Mouse (Mus musculus) liver, embryonic 11.5 days (tissue): Measurements from ENCODE around the gene Hmga1b. TPM values are rescaled to one million over a fixed set of nuclear protein-coding genes. Genes with fewer than 3 reads are reported as not detected.
A peak's percentile ranks its signal among the peaks of the same experiment; 100 is the strongest.
"Not testable (repeated sequence)": the region's sequence is repeated elsewhere in the genome, so short reads cannot be mapped to it uniquely, and the experiment has no call there.

Experiments used
- ATAC-seq: fragments of 200-750 bp; cut with Nextera tagmentation; replicated peaks from 2 replicates; pipeline ENCODE4 v1.8.0; 2017; ENCODE audit warnings: moderate number of reproducible peaks, mild to moderate bottlenecking, moderate TSS enrichment, moderate library complexity; ENCODE audit not compliant: low FRiP score
- DNase-seq: peaks from one replicate; pipeline ENCODE4 v3.0.0-alpha.2; 2017; ENCODE audit warnings: low spot score
- H3K27ac ChIP-seq: fragments of 300-500 bp; sonication (generic); 2 replicates; pipeline ENCODE4 v1.5.1; 2014; ENCODE audit warnings: mild to moderate bottlenecking, low read depth, low read length, control low read depth
- H3K27me3 ChIP-seq: fragments of 300-500 bp; sonication (generic); replicated peaks from 2 replicates; pipeline ENCODE4 v1.6.1; 2014; ENCODE audit warnings: low read length, mixed read lengths; ENCODE audit not compliant: control insufficient read depth, insufficient read depth
- H3K36me3 ChIP-seq: fragments of 300-500 bp; sonication (generic); 2 replicates; pipeline ENCODE4 v1.6.1; 2014; ENCODE audit warnings: mild to moderate bottlenecking, low read length, moderate library complexity, mixed read lengths; ENCODE audit not compliant: control insufficient read depth, insufficient read depth
- H3K4me1 ChIP-seq: fragments of 300-500 bp; sonication (generic); replicated peaks from 2 replicates; pipeline ENCODE4 v1.6.1; 2014; ENCODE audit warnings: low read length, mixed read lengths; ENCODE audit not compliant: control insufficient read depth, insufficient read depth
- H3K4me2 ChIP-seq: fragments of 300-500 bp; sonication (generic); 2 replicates; pipeline ENCODE4 v1.6.1; 2014; ENCODE audit warnings: mild to moderate bottlenecking, control low read depth, moderate library complexity
- H3K4me3 ChIP-seq: fragments of 300-500 bp; sonication (generic); 2 replicates; pipeline ENCODE4 v1.5.1; 2014; ENCODE audit warnings: low read depth, low read length, control low read depth
- H3K9ac ChIP-seq: fragments of 300-500 bp; sonication (generic); 2 replicates; pipeline ENCODE4 v1.6.1; 2014; ENCODE audit warnings: low read depth, low read length, control low read depth
- H3K9me3 ChIP-seq: fragments of 300-500 bp; sonication (generic); 2 replicates; pipeline ENCODE4 v1.6.1; 2016; ENCODE audit warnings: low read length, inconsistent platforms, mixed read lengths; ENCODE audit not compliant: control insufficient read depth
- WGBS: fragments of 180-500 bp; shearing (Covaris S2); extraction: QIAGEN DNeasy Blood & Tissue Kit; methylation state at CpG from one replicate; pipeline ENCODE4 v1.1.7; 2014; 5-methylcytosine and 5-hydroxymethylcytosine counted together
- polyA plus RNA-seq: library from polyadenylated mRNA; unstranded; fragments of >200 nt; fragmentation: Nextera tagmentation; extraction: Ambion mirVana; gene quantifications from 2 replicates; pipeline ENCODE4 v1.2.1, GENCODE M21; 2014

The Hmga1b gene
- polyA plus RNA-seq, 1 experiment from 2014 or later: 17.5 TPM

DNA sequence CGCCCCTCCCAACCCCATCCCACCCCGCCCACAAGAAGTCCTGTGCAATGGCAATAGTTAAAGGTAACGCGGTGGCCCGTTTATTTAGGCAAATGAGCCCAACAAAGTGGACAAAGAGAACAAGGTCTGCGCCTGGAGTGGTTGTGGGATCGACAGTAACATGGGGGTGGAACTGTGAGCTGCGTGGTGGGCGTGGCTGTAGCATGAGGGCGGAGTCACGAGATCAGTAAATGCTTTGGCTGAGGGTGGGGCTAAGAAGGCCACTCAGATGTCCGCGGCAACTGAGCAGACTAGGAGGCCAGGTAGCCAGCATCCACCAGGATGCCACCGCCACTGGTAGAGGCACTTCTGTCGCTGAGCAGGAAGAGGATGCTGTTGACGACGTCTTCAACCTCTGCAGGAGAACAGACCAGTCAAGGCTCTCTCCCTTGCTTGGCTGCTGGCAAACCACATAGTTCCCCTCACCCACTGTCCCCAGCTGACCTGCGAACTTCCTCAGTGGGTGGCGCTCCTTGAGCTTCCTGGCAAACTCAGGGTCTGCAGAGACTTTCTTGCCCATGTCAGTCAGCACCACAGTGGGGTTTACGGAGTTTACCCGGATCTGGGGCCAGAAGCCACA is 33.1 kb upstream of the Hmga1b start:
- not testable (repeated sequence) for H3K27ac ChIP-seq, H3K36me3 ChIP-seq, H3K9ac ChIP-seq, DNase-seq, H3K9me3 ChIP-seq, H3K27me3 ChIP-seq, H3K4me1 ChIP-seq
- H3K4me2 ChIP-seq: peak overlapping the region; percentile 53
- peak; percentile 57 for ATAC-seq
- peak overlapping the region; percentile 21; the same call in 1 of the 2 replicates for H3K4me3 ChIP-seq
- WGBS: 2% methylated on average over 18 of the region's 21 CpGs

DNA sequence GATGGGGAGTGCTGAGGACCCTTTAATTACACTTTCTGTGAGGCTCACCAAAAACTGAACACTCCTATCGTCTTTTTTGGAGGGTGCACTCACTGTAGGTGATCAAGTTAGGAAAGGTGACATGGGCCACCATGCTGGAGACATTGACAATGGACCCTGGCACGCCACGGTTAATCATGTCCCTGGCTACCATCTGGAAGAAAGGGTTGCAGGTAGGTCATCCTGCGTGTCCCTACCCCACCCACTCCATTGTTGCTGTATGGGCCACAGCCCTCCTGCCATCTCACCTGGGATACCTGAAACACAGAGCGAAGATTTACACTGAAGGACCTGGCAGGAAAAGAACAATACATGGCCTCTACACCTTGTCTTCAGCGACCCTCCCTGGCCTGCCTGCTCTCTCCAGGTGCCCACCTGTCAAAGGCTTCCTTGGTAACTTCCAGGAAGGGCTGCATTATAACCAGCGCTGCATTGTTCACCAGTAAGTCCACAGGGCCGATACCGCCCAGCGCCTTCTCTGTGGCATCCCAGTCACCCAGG is 32.2 kb upstream of the Hmga1b start:
- no peak overlapping the region for H3K27ac ChIP-seq
- WGBS: 84% methylated on average over 10 of the region's 10 CpGs
- H3K4me2 ChIP-seq: no peak overlapping the region
- H3K27me3 ChIP-seq: peaks cover 10% of the 10 kb centered on the region
- H3K4me1 ChIP-seq: peaks cover 7% of the 10 kb centered on the region; the same call in 1 of the 2 replicates
- ATAC-seq: no peak
- no peaks in the 10 kb centered on the region for H3K36me3 ChIP-seq
- DNase-seq: no peak
- H3K9ac ChIP-seq: no peak overlapping the region
- H3K9me3 ChIP-seq: no peaks in the 10 kb centered on the region
- no peak overlapping the region for H3K4me3 ChIP-seq

DNA sequence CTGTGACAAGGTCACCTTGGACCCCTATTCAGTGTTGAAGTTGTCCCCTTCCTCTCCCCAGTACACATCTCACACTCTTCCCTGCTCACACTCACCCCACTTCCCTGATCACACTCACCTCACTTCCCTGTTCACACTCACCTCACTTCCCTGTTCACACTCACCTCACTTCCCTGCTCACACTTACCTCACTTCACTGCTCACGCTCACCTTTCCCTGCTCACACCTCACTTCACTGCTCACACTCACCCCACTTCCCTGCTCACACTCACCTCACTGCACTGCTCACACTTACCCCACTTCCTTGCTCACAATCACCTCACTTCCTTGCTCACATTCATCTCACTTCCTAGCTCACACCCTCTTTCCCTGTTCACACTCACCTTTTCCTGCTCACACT is 31.2 kb upstream of the Hmga1b start:
- no peak overlapping the region for H3K4me2 ChIP-seq
- no peak overlapping the region for H3K27ac ChIP-seq
- DNase-seq (no peak), ATAC-seq (no peak)
- H3K9me3 ChIP-seq: no peaks in the 10 kb centered on the region
- peaks cover 10% of the 10 kb centered on the region for H3K27me3 ChIP-seq
- H3K36me3 ChIP-seq: no peaks in the 10 kb centered on the region
- H3K4me1 ChIP-seq: peaks cover 7% of the 10 kb centered on the region; the same call in 1 of the 2 replicates
- WGBS: 83% methylated on average over 1 of the region's 1 CpGs
- no peak overlapping the region for H3K9ac ChIP-seq
- no peak overlapping the region for H3K4me3 ChIP-seq

DNA sequence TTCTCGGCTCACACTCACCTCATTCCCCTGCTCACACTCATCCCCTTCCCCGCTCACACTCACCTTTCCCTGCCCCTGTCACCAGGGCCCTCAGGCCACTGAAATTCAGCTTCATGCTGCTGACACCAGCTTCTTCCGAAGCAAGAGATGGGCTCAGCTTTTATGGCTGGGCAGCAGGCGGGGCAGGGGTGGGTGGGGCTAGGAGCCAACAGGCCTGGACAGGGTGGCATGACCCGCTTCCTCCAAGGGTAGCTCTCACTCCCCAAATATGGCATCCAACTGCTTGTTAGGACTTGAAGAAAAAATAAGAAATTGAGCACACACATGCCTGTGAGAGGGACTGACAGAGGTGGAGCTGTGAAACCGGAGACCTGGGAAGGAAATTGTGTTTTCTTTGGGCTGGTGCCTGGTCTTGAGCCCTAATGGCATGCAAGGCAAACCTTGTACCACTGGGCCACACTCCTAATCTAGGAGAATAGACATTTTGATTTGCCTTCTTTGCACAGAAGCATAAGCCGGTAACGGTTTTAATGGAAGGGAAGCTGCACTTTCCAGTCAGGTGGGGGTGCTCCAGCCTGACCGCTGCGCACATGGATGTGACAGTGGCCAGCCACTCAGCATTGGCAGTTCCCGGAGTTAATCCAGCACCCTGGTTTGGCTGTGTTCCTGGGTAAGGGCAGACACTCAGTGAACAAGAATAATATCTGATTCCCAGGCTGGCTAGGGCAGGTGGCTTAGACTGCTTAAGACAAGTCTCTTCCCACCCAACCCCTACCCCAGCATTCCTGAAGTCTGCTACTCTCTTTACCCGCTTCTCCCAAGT is 30.5 kb upstream of the Hmga1b start, which contains the start of gene Cbr2:
Gene Cbr2, minus strand, starts transcription at position 257 of the 823 bp plus-strand sequence.
- WGBS: 69% methylated on average over 12 of the region's 12 CpGs
- ATAC-seq: no peak

DNA sequence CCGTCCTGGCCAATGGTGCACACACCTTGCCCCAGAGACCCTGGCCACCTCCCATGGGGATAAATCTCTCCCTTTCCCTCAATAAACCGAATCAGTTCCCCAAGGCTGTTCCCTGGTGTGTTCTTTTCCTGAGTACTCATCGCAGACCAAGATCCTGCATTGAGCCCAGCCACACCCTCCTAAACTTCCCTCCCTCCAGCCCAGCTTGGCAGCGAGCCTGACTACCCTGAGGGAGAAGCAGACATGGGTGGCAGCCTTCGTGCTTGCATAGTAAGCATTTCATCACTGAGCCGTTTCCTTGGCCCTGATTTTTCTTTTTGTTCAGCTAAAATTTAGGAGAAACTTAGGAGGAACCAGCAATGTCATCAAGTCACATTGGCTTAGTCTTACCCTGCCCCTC is 29.1 kb upstream of the Hmga1b start:
- Histone ChIP-seq H3K36me3 (no peaks in the 10 kb centered on the region), H3K9me3 (no peaks in the 10 kb centered on the region), H3K9ac (no peak overlapping the region), H3K27me3 (peaks cover 10% of the 10 kb centered on the region), H3K27ac (no peak overlapping the region), H3K4me2 (no peak overlapping the region), H3K4me1 (peaks cover 7% of the 10 kb centered on the region; the same call in 1 of the 2 replicates), H3K4me3 (no peak overlapping the region)
- WGBS: 63% methylated on average over 6 of the region's 6 CpGs
- no peak for DNase-seq
- no peak for ATAC-seq

More for the DNA sequence above, 30.5 kb upstream of the Hmga1b start, which contains the start of gene Cbr2:
- Histone ChIP-seq H3K27me3 (peaks cover 10% of the 10 kb centered on the region), H3K9me3 (no peaks in the 10 kb centered on the region), H3K4me2 (no peak within 1 kb of the TSS), H3K9ac (no peak within 1 kb of the TSS), H3K4me3 (no peak within 1 kb of the TSS), H3K27ac (no peak within 1 kb of the TSS), H3K36me3 (no peaks in the 10 kb centered on the region), H3K4me1 (peaks cover 7% of the 10 kb centered on the region; the same call in 1 of the 2 replicates)
- DNase-seq: no peak

DNA sequence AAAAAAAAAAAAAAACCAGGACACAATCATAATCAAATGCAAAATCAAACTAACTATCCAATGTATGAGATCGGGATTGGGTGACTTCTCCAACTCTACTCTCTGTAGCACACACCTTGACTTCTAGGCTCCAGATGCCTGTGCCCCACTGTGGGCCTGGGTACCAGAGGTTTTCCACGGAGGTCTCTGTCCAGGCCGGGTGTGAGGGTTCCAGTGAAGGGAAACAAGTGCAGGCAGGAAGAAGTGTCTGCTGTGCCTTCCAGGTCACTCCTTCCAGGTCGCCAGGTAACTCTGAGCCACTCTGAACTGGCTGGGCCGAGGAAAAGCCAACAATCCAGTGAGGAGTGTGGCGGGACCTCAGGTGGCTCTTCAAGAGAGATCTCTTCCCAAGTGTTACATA is 26.2 kb upstream of the Hmga1b start:
- WGBS: 65% methylated on average over 6 of the region's 6 CpGs

DNA sequence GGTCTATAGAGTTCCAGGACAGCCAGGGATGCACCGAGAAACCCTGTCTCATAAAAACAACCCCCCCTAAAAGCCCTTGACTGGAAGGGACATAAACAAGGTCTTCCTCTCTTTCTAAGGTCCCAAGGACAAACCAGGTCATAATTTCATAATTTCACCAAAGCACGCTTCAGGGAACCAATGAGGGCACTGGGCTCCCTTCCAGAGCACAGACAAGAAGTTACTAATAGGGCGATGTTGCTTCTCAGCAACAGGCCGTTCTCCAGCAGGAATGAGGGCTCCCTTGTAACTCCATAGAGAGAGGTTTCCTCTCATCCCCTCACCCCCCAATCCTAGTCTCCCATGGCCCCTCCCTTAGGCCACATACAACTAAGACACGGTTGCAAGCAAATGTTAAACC is 21.6 kb upstream of the Hmga1b start:
- DNase-seq (no peak), ATAC-seq (no peak)
- H3K4me3 ChIP-seq: no peak overlapping the region
- H3K27ac ChIP-seq: no peak overlapping the region
- H3K27me3 ChIP-seq: peaks cover 2% of the 10 kb centered on the region; the same call in 1 of the 2 replicates
- no peak overlapping the region for H3K9ac ChIP-seq
- H3K4me1 ChIP-seq: no peaks in the 10 kb centered on the region
- no peaks in the 10 kb centered on the region for H3K36me3 ChIP-seq
- no peak overlapping the region for H3K4me2 ChIP-seq
- 83% methylated on average over 5 of the region's 5 CpGs for whole genome bisulfite sequencing
- H3K9me3 ChIP-seq: no peaks in the 10 kb centered on the region

More for the DNA sequence above, 26.2 kb upstream of the Hmga1b start:
- Histone ChIP-seq H3K4me3 (no peak overlapping the region), H3K4me1 (no peaks in the 10 kb centered on the region), H3K9me3 (no peaks in the 10 kb centered on the region), H3K36me3 (no peaks in the 10 kb centered on the region), H3K27me3 (peaks cover 4% of the 10 kb centered on the region; the same call in 1 of the 2 replicates), H3K9ac (no peak overlapping the region), H3K4me2 (no peak overlapping the region), H3K27ac (no peak overlapping the region)
- no peak for DNase-seq
- ATAC-seq: no peak

DNA sequence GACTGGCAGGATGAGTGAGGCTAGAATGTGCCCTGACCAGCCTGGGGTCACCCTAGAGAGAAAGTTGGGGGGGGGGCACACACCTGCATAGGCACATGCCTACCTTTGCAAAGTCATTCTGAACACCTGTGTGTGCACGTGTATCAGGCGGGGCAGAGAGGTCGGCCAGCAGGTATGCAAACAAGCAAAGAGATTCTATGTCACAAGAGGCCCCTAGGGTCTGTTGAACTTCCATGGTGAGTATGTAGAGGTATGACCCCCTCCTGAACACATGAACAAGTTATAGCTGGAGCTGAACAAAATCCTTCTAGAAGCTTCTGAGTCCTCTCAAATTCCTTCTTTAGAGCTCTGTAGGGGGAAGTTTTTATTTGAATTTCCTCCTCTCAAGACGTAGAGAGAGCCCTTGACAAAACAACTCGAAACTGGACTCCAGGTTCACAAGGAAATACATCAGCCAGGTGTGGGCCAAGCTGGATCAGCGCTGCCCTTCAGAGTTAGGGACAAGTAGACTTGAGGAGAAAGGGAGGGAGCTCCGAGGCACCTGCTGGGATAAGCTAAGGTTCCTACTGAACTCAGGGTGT is 18.4 kb upstream of the Hmga1b start:
- DNase-seq (no peak), ATAC-seq (no peak)
- Histone ChIP-seq H3K4me1 (no peaks in the 10 kb centered on the region), H3K36me3 (no peaks in the 10 kb centered on the region), H3K4me3 (no peak overlapping the region), H3K27ac (no peak overlapping the region), H3K4me2 (no peak overlapping the region), H3K27me3 (peaks cover 2% of the 10 kb centered on the region; the same call in 1 of the 2 replicates), H3K9me3 (no peaks in the 10 kb centered on the region), H3K9ac (no peak overlapping the region)
- WGBS: 72% methylated on average over 7 of the region's 7 CpGs
